Mouse (Mus musculus) CH12.LX (cell line): ENCODE measurements around the gene Rnf10. TPM values are rescaled to one million over a fixed set of nuclear protein-coding genes. Genes with fewer than 3 reads are reported as not detected.

ENCODE experiments used
- DNase-seq: peaks from one replicate; pipeline ENCODE4 v3.0.0-alpha.2; 2013; ENCODE audit errors: extremely low read depth
- H3K27ac ChIP-seq: 2 replicates; pipeline ENCODE4 v1.5.1; 2012; ENCODE audit warnings: low read depth, mild to moderate bottlenecking, control low read depth, moderate library complexity; ENCODE audit not compliant: insufficient read depth
- H3K27me3 ChIP-seq: replicated peaks from 2 replicates; pipeline ENCODE3; 2012; ENCODE audit warnings: inconsistent platforms
- H3K36me3 ChIP-seq, 2 experiments: replicated peaks in 1 of 2; 2 replicates each; pipeline versions ENCODE3 to v1.6.1; 2012; ENCODE audit warnings: inconsistent platforms in 1 of 2, low read length in 1 of 2, mild to moderate bottlenecking in 1 of 2, mixed read lengths in 1 of 2, moderate library complexity in 1 of 2; ENCODE audit not compliant: control insufficient read depth in 1 of 2, insufficient read depth in 1 of 2
- H3K4me1 ChIP-seq, 2 experiments: 2 replicates each; pipeline ENCODE4 v1.6.1; 2012; ENCODE audit warnings: inconsistent platforms in 1 of 2, moderate library complexity in 1 of 2; ENCODE audit not compliant: insufficient read depth in 2 of 2, control insufficient read depth in 1 of 2
- H3K4me2 ChIP-seq: 2 replicates; pipeline ENCODE4 v1.6.1; 2012; ENCODE audit warnings: low read depth, mild to moderate bottlenecking, control low read depth; ENCODE audit not compliant: poor library complexity, insufficient read depth, severe bottlenecking
- H3K4me3 ChIP-seq, 3 experiments: fragments of 150-350 bp in 1 of 3; sonication (generic) in 1 of 3; replicated peaks in 1 of 3; 2 replicates each; pipeline versions ENCODE3 to v1.5.1; 2011 to 2012; ENCODE audit warnings: low read depth in 2 of 3, low read length in 2 of 3, mild to moderate bottlenecking in 2 of 3, moderate library complexity in 2 of 3, control low read depth in 1 of 3, improper control_type of control experiment in 1 of 3, inconsistent platforms in 1 of 3, mixed read lengths in 1 of 3; ENCODE audit not compliant: poor library complexity in 1 of 3
- H3K79me2 ChIP-seq: replicated peaks from 2 replicates; pipeline ENCODE4 v1.6.1; 2012; ENCODE audit warnings: mild to moderate bottlenecking, moderate library complexity; ENCODE audit not compliant: control insufficient read depth, poor library complexity, insufficient read depth, severe bottlenecking; ENCODE audit errors: extremely low read depth
- H3K9ac ChIP-seq: 2 replicates; pipeline ENCODE4 v1.6.1; 2012; ENCODE audit warnings: low read depth, mild to moderate bottlenecking, control low read depth, moderate library complexity; ENCODE audit not compliant: insufficient read depth
- H3K9me3 ChIP-seq: replicated peaks from 2 replicates; pipeline ENCODE3; 2012; ENCODE audit warnings: low read length, inconsistent platforms, mixed read lengths
- BHLHE40 ChIP-seq: IDR thresholded peaks from 2 replicates; pipeline ENCODE4 v1.6.1; 2011; ENCODE audit warnings: mild to moderate bottlenecking, low read depth, low read length, improper control_type of control experiment
- CTCF ChIP-seq, 2 experiments: IDR thresholded peaks in 1 of 2; conservative IDR thresholded peaks in 1 of 2; 2 replicates each; pipeline ENCODE4 v1.5.1; 2011 to 2012; ENCODE audit warnings: low read depth in 2 of 2, low read length in 2 of 2, improper control_type of control experiment in 1 of 2, inconsistent platforms in 1 of 2, mild to moderate bottlenecking in 1 of 2, moderate library complexity in 1 of 2
- EP300 ChIP-seq: IDR thresholded peaks from 2 replicates; pipeline ENCODE4 v1.6.1; 2011; ENCODE audit warnings: low read length, improper control_type of control experiment
- ETS1 ChIP-seq: conservative IDR thresholded peaks from 2 replicates; pipeline ENCODE4 v1.6.1; 2012; ENCODE audit warnings: low read depth, mild to moderate bottlenecking, inconsistent platforms, low read length, improper control_type of control experiment, moderate library complexity
- IRF4 ChIP-seq: IDR thresholded peaks from 2 replicates; pipeline ENCODE4 v1.6.1; 2014; ENCODE audit warnings: low read depth, mild to moderate bottlenecking, inconsistent platforms, low read length, improper control_type of control experiment
- JUND ChIP-seq: conservative IDR thresholded peaks from 2 replicates; pipeline ENCODE4 v1.6.1; 2011; ENCODE audit warnings: low read depth, low read length, improper control_type of control experiment
- MAZ ChIP-seq: IDR thresholded peaks from 2 replicates; pipeline ENCODE4 v1.6.1; 2012; ENCODE audit warnings: low read depth, mild to moderate bottlenecking, inconsistent platforms, low read length, improper control_type of control experiment, moderate library complexity
- MEF2A ChIP-seq: IDR thresholded peaks from 2 replicates; pipeline ENCODE4 v1.6.1; 2014; ENCODE audit warnings: low read depth, mild to moderate bottlenecking, inconsistent platforms, low read length, improper control_type of control experiment, borderline replicate concordance
- MYC ChIP-seq: IDR thresholded peaks from 2 replicates; pipeline ENCODE4 v1.6.1; 2011; ENCODE audit warnings: low read depth, mild to moderate bottlenecking, improper control_type of control experiment, low read length
- NRF1 ChIP-seq: IDR thresholded peaks from 2 replicates; pipeline ENCODE4 v1.6.1; 2014; ENCODE audit warnings: low read depth, mild to moderate bottlenecking, inconsistent platforms, low read length, improper control_type of control experiment, moderate library complexity
- POLR2AphosphoS2 ChIP-seq: IDR thresholded peaks from 2 replicates; pipeline ENCODE4 v1.6.1; 2011; ENCODE audit warnings: low read depth, low read length, improper control_type of control experiment
- SMC3 ChIP-seq: IDR thresholded peaks from 2 replicates; pipeline ENCODE4 v1.6.1; 2011; ENCODE audit warnings: low read depth, low read length, improper control_type of control experiment
- USF1 ChIP-seq: IDR thresholded peaks from 2 replicates; pipeline ENCODE4 v1.6.1; 2014; ENCODE audit warnings: low read depth, mild to moderate bottlenecking, inconsistent platforms, low read length, improper control_type of control experiment
- ZMIZ1 ChIP-seq: IDR thresholded peaks from 2 replicates; pipeline ENCODE4 v1.6.1; 2012; ENCODE audit warnings: low read depth, mild to moderate bottlenecking, inconsistent platforms, low read length, improper control_type of control experiment
- dilution Hi-C: fragments of 300-500 bp; cut with MboI; formaldehyde crosslinking; loops from 2 replicates; pipeline ENCODE4 v1.14.3; 2020; ENCODE audit warnings: low sequenced_read_pairs; ENCODE audit not compliant: extremely low pct_unique_long_range_greater_than_20kb, extremely low pct_ligation_motif_present
- in situ Hi-C: fragments of 300-500 bp; cut with MboI; formaldehyde crosslinking; loops from 3 replicates; pipeline ENCODE4 v1.14.3; 2019; ENCODE audit warnings: low sequenced_read_pairs, low pct_ligation_motif_present, low pct_unique_long_range_greater_than_20kb, mixed read lengths
- polyA plus RNA-seq: library from polyadenylated mRNA; unstranded; fragments of >175 nt; gene quantifications from 2 replicates; pipeline ENCODE4 v1.2.1, GENCODE M21; 2012; ENCODE audit warnings: low read depth; ENCODE audit not compliant: insufficient read length
- total RNA-seq, 2 experiments: library from RNA; depleted of rRNA; stranded (reverse); fragments of 300-350 nt in 1 of 2; fragments of >200 nt in 1 of 2; gene quantifications; 2 replicates each; pipeline ENCODE4 v1.2.3; 2012 to 2014

Rnf10 gene
- total and polyA plus RNA-seq, 3 experiments, result 38.5 to 187 (median 63.6) TPM

DNA sequence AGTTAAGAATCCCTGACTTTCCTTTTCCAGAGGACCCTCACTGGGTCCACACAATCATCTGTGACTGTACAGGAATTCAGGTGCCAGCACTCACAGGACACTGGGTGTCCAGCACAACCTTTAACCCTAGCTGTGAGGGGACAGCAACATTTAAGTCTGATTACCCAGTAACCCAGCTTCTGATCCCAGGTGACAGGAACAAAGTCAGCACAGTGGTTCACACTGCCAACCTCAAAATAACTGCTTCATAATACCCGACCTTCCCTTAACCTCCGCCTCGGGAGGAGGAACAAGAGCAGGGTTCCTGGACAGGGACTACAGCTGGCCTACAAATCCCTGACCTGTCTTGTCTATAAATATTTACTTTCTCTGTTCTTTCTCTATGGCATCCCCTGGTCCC, 4.4 kb downstream of the Rnf10 start:
- dilution Hi-C loops, result no loop called here
- no peak for DNase-seq
- no peaks in the 10 kb centered on the region for H3K27me3 ChIP-seq
- no peak for TF ChIP-seq ETS1
- no peak for TF ChIP-seq POLR2AphosphoS2
- no peak overlapping the region for H3K27ac ChIP-seq
- in situ Hi-C loops, result no loop called here
- H3K36me3 ChIP-seq, result peaks cover 36 to 61% of the 10 kb centered on the region in 2 experiments
- H3K4me1 ChIP-seq, result peaks cover 5 to 46% of the 10 kb centered on the region in 2 experiments
- H3K9ac ChIP-seq, result no peak overlapping the region
- H3K4me2 ChIP-seq, result no peak overlapping the region
- no peak overlapping the region for H3K4me3 ChIP-seq
- peaks cover 87% of the 10 kb centered on the region for H3K79me2 ChIP-seq
- H3K9me3 ChIP-seq, result no peaks in the 10 kb centered on the region

DNA sequence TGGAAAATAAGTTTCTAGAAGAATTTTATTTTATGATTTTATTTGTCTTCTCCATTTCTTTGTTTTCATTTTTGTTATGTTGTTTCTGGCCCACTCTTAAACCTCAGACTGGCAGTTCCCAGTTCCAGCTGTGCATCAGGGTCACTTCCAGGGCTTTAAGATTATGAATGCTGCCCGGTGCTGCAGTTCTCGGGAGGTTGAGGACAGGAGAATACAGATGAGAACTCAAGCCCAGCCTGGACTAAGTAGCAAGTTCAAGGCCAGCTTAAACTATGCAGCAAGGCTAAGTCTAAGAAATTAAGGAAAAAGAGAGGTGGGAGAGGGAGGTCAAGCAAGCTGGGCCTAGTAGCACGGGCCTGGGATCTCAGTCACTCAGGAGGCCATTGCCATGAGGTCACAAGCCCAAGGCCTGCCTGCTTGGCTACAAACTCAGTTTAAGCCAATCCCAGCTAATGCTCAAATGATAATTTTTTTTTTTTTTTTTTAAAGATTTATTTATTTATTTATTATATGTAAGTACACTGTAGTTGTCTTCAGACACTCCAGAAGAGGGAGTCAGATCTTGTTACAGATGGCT, 5.1 kb downstream of the Rnf10 start:
- peaks cover 5 to 46% of the 10 kb centered on the region in 2 experiments for H3K4me1 ChIP-seq
- H3K27me3 ChIP-seq, result no peaks in the 10 kb centered on the region
- H3K9ac ChIP-seq, result no peak overlapping the region
- TF ChIP-seq POLR2AphosphoS2 (no peak), MYC (no peak), SMC3 (no peak), BHLHE40 (no peak), MEF2A (no peak), NRF1 (no peak), CTCF (conservative IDR thresholded peaks at IDR 0.05 in 1 of 2, IDR thresholded peaks at IDR 0.05 in 1 of 2; ENCODE audit: low read depth in 2 of 2, low read length in 2 of 2) (no peak), USF1 (no peak), JUND (no peak), IRF4 (no peak), MAZ (no peak), EP300 (no peak), ZMIZ1 (no peak)
- H3K79me2 ChIP-seq, result peaks cover 94% of the 10 kb centered on the region
- in situ Hi-C loops, result no loop called here
- H3K27ac ChIP-seq, result no peak overlapping the region
- dilution Hi-C loops, result no loop called here
- no peaks in the 10 kb centered on the region for H3K9me3 ChIP-seq
- no peak overlapping the region for H3K4me3 ChIP-seq
- no peak for DNase-seq
- peaks cover 43 to 67% of the 10 kb centered on the region in 2 experiments for H3K36me3 ChIP-seq
- H3K4me2 ChIP-seq, result no peak overlapping the region
